Mouse (Mus musculus) megakaryocyte, embryonic 14.5 days (primary cell): Measurements from ENCODE around the gene Cox5a.

ENCODE experiments used
- FLI1 ChIP-seq: IDR thresholded peaks from 2 replicates; pipeline ENCODE4 v1.6.1; 2012; ENCODE audit warnings: low read length, inconsistent platforms, mixed read lengths
- GATA1 ChIP-seq: IDR thresholded peaks from 3 replicates; pipeline ENCODE4 v1.6.1; 2012; ENCODE audit warnings: mixed read lengths, low read length, inconsistent platforms, borderline replicate concordance

- TF ChIP-seq GATA1 (no peak), FLI1 (no peak)
These were observed 40.0 kb downstream of the Cox5a start, which contains the start of gene Scamp2 for GRCm38 (mm10) chr9:57560861-57561710.
